Mouse (Mus musculus) gastrocnemius, adult 18-20 months (tissue): ENCODE data around the gene Frmd4b. TPM values are rescaled to one million over a fixed set of nuclear protein-coding genes. Genes with fewer than 3 reads are reported as not detected.
A peak's percentile ranks its signal among the peaks of the same experiment; 100 is the strongest.

Source experiments
- DNase-seq: peaks from one replicate; pipeline ENCODE4 v3.0.0; 2021; ENCODE audit warnings: low spot score
- total RNA-seq, 2 experiments: library from RNA; stranded (reverse); gene quantifications; 2 replicates each; pipeline ENCODE4 v1.2.3; 2021

Gene Frmd4b
- total RNA-seq, 2 experiments from 2014 or later, result 5.1 to 6.3 TPM

GRCm38 (mm10) chr6:97580479-97581030, 36.8 kb downstream of the Frmd4b start:
- DNase-seq, result no peak

GRCm38 (mm10) chr6:97579704-97580103, 37.6 kb downstream of the Frmd4b start:
- DNase-seq, result no peak

- no peak for DNase-seq
Observed at GRCm38 (mm10) chr6:97578210-97578609, 39.1 kb downstream of the Frmd4b start.

GRCm38 (mm10) chr6:97577349-97577748, 40.0 kb downstream of the Frmd4b start:
- no peak for DNase-seq

GRCm38 (mm10) chr6:97576565-97577346, 40.6 kb downstream of the Frmd4b start:
- DNase-seq, result no peak

GRCm38 (mm10) chr6:97576096-97576495, 41.2 kb downstream of the Frmd4b start:
- no peak for DNase-seq

- DNase-seq, result no peak
Observed at GRCm38 (mm10) chr6:97574973-97575372, 42.4 kb downstream of the Frmd4b start.

- DNase-seq, result no peak
Observed at GRCm38 (mm10) chr6:97572226-97572625, 45.1 kb downstream of the Frmd4b start.

GRCm38 (mm10) chr6:97568538-97568937, 48.8 kb downstream of the Frmd4b start:
- DNase-seq, result no peak

GRCm38 (mm10) chr6:97566746-97567145, 50.6 kb downstream of the Frmd4b start:
- no peak for DNase-seq

GRCm38 (mm10) chr6:97557147-97557546, 60.2 kb downstream of the Frmd4b start:
- DNase-seq, result no peak

GRCm38 (mm10) chr6:97555637-97556036, 61.7 kb downstream of the Frmd4b start:
- no peak for DNase-seq

GRCm38 (mm10) chr6:97553431-97553830, 63.9 kb downstream of the Frmd4b start:
- DNase-seq, result no peak

- no peak for DNase-seq
Observed at GRCm38 (mm10) chr6:97552573-97552972, 64.8 kb downstream of the Frmd4b start.

GRCm38 (mm10) chr6:97551884-97552283, 65.5 kb downstream of the Frmd4b start:
- no peak for DNase-seq

- DNase-seq, result no peak
Observed at GRCm38 (mm10) chr6:97551161-97551560, 66.2 kb downstream of the Frmd4b start.

GRCm38 (mm10) chr6:97540458-97540857, 76.9 kb downstream of the Frmd4b start:
- DNase-seq, result no peak

- DNase-seq, result peak; percentile 50
Observed at GRCm38 (mm10) chr6:97535763-97536445, 81.4 kb downstream of the Frmd4b start.

GRCm38 (mm10) chr6:97531043-97531442, 86.3 kb downstream of the Frmd4b start:
- DNase-seq, result peak; percentile 28

GRCm38 (mm10) chr6:97528961-97529680, 88.2 kb downstream of the Frmd4b start:
- DNase-seq, result no peak

GRCm38 (mm10) chr6:97526092-97526491, 91.2 kb downstream of the Frmd4b start:
- DNase-seq, result peak; percentile 41

GRCm38 (mm10) chr6:97523118-97523517, 94.2 kb downstream of the Frmd4b start:
- DNase-seq, result peak; percentile 72
